Mouse (Mus musculus) granulocyte monocyte progenitor cell, adult 5-6 weeks (primary cell): Measurements from ENCODE around the gene Cox19. TPM values are rescaled to one million over a fixed set of nuclear protein-coding genes. Genes with fewer than 3 reads are reported as not detected.

Source experiments
- ATAC-seq: replicated peaks from 2 replicates; pipeline ENCODE4 v1.8.0; 2016; ENCODE audit warnings: mild to moderate bottlenecking, moderate TSS enrichment, inconsistent platforms; ENCODE audit not compliant: poor library complexity, severe bottlenecking
- total RNA-seq, 2 experiments: library from RNA; stranded (forward) in 1 of 2; stranded (reverse) in 1 of 2; fragments of 200-712, 200-1000 nt in 1 of 2; fragments of >200 nt in 1 of 2; fragmentation: Nextera tagmentation in 1 of 2; gene quantifications; 2 replicates each; pipeline ENCODE4 v1.2.3; 2014 to 2017

Cox19 gene
- total RNA-seq, 2 experiments from 2014 or later: 31.4 to 60.1 TPM

GRCm38 (mm10) chr5:139383234-139383633 lies 32.0 kb upstream of the Cox19 start:
- ATAC-seq: no peak

GRCm38 (mm10) chr5:139382760-139383159 lies 31.5 kb upstream of the Cox19 start:
- ATAC-seq: peak; percentile 14; the same call in 1 of the 2 replicates

DNA sequence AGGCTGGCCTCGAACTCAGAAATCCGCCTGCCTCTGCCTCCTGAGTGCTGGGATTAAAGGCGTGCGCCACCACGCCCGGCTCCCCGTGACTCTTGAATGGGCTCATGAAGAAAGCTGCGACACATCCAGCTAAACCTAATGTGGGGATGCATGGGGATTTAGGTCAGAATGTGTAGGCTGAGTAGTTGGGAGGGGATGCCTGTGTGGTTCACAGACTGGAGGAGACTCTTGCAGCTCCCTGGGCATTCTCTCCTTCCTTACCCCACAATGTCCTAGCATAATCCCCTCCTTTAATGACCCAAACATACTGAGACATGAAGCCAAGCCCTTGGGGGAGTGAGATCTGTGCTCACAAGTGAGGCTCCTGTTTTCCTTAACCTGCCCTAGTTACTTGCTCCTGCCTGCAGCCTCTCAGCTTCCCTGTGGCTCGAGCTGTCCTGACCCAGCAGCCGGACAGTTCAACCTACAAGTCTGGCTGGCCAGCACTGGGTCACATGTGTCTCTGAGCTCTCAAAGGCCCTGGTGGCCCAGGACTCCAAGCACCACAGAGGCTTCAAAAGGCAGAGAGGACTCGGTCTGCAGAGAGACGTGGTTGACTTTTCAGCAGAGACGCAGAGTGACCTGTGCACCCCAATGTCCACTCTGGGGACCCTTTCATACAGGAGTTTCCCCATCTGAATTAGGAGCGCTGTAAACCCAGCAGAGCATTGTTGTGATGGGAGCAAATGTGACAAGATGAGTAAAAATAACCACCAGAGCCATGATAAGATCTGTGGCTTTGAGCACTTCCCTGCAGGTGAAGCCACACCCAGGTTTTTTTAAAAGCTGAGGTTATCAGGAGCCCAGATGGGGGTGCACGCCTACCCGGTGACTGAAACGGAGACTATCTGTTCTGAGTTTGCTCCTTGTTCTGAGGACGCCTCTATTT lies 30.6 kb upstream of the Cox19 start:
- ATAC-seq: no peak

- ATAC-seq: peak; percentile 71
Observed at GRCm38 (mm10) chr5:139380385-139381248, 29.4 kb upstream of the Cox19 start.

- ATAC-seq: no peak; the same call in 1 of the 2 replicates
Observed at GRCm38 (mm10) chr5:139379771-139380384, 28.7 kb upstream of the Cox19 start.

DNA sequence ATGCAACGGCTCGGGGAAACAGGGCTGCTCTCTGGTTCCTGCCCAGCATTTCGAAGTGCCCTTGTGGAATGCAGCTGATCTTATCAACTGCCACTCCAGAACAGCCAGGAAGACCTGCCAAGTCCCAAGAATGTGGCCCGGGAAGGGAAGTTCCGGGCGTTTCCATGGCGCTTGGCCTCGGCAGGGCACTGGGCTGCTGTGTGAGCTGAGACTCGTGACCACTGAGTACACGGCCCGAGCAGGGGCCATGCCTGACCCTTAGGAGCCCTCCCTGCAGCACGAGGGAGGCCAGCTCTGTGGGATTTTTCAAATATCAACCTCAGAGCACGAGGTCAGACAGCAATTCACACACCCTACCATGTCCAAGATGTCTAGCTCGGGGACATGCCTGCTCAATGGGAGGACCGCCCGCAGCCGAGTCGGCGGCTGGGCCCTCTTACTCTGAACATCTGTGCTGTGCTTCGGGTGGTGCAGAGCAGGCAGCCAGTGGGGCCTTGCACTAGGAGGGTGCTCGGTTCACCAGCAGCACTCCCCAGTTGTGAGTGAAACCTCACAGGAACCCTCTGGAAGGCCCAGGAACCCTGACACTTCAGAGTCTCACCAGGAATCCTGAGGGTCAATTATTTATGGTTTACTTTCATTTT lies 27.9 kb upstream of the Cox19 start:
- no peak for ATAC-seq

GRCm38 (mm10) chr5:139378271-139378556 lies 27.0 kb upstream of the Cox19 start:
- no peak for ATAC-seq

DNA sequence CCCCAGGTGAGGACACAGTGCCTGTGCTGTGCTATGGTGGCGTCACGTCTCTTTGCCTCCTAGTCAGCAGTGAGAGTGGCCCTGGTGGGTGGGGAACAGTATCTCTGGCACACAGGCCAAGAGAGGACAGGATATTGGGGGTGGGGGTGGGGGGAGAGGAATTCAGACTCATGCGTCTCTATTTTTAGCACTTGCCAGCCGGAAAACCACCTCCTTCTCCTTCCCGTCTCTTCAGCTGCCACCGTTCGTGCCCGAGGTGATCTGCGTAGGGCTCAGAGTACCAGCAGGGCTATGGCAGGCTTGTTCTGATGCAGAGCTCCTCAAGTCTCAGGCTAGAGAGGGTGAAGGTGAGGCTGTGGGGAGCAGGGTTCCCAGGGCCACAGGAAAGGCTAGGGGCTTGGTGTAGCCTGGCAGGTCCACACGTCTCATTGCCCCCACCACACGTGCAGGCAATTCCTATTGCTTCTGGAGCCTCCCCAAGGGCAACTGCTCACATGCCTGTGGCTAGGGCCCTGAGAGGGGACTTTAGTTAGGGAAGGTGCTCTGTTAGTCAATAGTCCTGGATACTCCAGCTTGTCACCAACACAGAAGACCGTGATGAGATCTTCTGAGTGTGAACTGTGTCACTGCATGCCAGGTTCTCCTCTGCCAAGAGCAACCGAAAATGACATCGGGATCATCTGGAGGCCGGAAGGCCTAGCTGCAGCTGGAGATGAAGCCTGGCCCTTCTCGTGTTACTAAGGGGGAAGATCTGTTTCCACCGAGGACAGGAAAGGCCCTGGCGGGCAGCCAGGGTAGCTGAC lies 26.5 kb upstream of the Cox19 start, which contains the start of gene Gpr146:
Gpr146 (plus strand) TSS at position 230 of the 803 bp plus-strand sequence.
- peak; percentile 14 for ATAC-seq

DNA sequence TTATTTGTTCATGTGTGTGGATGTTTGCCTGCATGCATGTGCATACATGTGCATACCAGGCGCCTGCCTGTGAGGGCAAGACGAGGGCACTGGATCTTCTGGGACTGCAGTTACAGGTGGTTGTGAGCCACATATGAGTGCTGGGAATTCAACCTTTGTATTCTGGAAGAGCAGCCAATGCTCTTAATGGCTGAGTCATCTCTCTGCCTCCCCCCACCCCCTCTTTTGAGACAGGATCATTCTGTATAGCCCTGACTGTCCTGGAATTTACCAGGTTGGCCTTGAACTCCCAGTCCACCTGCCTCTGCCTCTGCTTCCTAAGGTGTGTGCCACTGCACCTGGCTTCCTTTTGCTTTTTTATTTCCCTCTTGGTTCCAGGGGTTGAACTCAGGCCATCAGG lies 23.6 kb upstream of the Cox19 start:
- ATAC-seq: no peak

- no peak for ATAC-seq
Observed at GRCm38 (mm10) chr5:139373889-139374444, 22.7 kb upstream of the Cox19 start.

DNA sequence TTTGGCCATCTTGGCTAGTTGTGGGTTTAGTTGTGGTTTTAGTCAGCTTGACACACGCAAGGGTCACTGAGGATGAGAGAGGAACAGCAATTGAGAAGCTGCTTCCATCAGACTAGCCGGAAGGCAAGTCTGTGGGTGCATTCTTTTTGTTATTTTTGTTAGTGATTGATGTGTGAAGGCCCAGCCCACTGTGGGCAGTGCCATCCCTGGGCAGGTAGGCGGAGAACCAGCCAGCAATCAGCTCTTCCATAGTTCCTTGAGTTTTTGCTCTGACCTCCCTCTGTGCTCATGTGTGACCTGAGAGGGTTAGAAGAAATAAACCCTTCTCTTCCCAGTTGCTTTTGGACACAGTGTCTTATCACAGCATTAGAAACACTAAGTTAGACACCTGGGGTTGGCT lies 21.9 kb upstream of the Cox19 start:
- ATAC-seq: peak; percentile 31

DNA sequence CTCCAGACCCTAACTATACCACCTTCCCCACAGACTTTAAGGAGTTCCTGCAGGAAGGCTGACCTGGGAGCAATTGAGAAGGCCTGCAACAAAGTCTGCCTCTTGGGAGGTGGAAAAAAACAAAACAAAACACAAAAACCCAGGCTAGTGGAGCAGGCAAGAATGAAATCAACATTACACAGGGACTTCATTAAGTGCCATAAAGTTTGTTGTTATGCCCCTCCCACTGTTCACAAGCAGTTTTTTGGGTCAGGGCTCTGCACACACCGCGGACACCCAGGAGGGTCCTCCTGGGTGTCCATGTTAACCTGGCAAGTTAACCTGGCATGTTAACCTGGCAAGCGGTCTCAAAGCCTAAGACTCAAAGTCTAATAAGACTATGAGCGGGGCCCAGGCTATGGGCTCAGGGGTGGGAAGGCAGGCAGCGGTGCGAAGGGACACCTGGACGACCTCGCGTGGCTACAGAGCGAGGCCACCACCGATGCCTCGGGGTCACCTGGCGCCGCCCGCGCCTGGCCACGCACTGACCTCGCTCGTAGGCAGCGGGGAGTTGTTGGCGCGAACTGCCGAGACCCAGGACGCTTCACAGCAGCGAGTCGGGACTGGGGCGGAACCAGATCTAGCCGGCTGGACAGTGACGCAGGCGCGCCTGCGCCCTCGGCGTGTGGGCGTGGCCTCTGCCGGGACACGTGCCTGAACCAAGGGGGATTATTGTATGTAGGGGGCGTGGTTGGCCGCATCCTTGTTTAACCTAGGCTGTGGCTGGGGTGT lies 20.6 kb upstream of the Cox19 start:
- peak; percentile 89 for ATAC-seq

DNA sequence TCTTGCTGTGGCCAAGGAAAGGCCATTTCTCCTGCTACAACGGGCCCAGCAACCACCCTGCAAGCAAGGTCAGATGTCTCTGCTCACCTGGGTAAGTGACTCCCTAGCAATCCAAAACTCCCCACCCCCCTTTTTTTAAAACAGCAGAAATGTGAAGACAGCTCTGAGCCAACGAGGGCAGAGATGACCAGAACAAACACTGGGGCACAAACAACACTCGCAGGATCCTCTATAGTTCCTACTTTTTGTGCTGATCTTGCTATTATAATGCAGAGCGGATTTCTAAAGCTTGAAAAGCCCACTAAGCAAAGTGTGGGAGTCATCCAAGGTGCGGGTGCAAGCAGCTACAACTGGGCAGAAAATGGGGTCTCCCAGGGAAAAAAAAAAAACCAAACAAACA lies 19.9 kb upstream of the Cox19 start:
- ATAC-seq: no peak

- ATAC-seq: no peak
Observed at GRCm38 (mm10) chr5:139370336-139370735, 19.1 kb upstream of the Cox19 start.

DNA sequence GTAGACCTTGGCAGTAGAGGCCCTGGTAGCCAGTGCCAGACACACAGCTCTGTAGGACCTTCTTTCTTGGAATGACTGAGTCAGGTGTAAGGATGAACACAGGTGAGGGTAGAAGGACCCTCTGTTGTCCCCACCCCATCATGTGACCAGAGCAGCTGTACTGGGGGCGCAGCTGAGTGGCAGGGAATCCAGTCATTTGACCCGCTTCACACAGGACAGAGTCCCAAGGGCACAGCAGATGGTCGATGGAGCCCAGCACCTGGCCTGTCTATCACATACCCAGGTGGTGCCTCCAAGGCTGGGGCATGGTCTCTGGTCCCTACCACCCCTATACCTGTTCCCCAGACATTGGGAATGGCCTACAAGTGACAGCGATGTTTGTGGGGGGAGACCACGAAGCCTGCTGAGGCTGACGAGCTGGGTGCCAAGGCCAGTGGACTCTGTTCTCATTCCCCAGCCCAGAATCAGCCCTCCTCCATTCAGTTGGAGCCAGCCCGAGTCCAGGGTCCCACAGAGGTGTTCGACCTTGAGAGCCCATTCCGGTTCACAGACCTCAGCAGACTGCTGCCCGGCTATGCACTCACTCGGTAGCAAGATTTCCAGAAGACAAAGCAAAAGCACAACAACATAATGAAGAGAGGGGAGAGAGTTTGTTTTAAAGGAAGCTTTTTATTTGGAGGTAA lies 17.6 kb upstream of the Cox19 start:
- ATAC-seq: no peak

- ATAC-seq: no peak
Observed at GRCm38 (mm10) chr5:139367884-139368458, 16.8 kb upstream of the Cox19 start.

GRCm38 (mm10) chr5:139366484-139366883 lies 15.3 kb upstream of the Cox19 start:
- ATAC-seq: peak; percentile 53

DNA sequence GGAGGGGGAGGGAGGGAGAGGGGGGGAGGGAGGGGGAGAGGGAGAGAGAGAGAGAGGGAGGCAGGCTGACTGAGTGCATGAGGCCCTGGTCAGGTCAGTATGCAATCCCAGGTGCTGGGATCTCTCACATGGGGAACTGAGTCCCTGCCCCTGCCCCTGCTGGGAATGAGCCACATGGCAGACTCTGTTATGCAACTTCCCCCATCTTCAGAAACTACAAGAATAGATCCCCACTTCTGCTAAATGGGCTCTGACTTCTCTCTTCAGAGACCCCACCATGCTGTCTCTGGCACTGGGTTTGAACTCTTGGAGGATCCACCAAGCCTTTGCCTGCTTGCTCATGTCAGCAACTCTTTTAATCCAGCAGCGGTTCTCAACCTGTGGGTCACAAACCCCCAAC lies 14.6 kb upstream of the Cox19 start:
- ATAC-seq: peak; percentile 64
